Mouse (Mus musculus) activated CD4-positive, CD25-positive, alpha-beta regulatory T cell, adult 9 weeks (primary cell): ENCODE results near the gene Fcmr. TPM values are rescaled to one million over a fixed set of nuclear protein-coding genes. Genes with fewer than 3 reads are reported as not detected.

Experiments used
- polyA plus RNA-seq: library from polyadenylated mRNA; unstranded; fragments of 100-300 nt; shearing (Covaris generic); gene quantifications from one replicate; pipeline ENCODE4 v1.2.1, GENCODE M21; 2017

Fcmr gene
- 4.7 TPM for polyA plus RNA-seq

GRCm38 (mm10) chr1:130865541-130866221 is at the start of gene Fcmr:
TSS of gene Fcmr (plus strand) at chr1:130865669.

DNA sequence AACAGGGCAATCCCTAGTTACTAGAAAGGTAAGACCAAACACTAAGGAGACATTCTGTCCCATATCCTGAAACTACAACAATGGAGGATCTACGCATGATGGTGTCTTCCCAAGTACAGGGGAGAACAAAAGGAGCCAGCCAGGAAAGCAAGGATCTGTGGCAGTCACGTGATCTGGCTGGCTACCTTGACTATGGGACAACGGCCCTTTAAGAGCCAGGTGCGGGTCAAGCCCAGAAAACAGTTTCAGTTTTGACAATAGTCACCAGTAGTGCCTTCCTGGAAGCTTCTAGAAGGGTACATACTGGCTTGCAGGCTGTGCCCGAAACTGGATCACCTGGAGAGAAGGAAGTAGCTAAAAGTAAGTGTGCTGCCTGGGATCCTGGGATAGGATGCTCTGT is 39.0 kb upstream of the Fcmr start, which contains the start of gene Pigr:
Gene Pigr, plus strand, starts transcription at position 237 of the 400 bp plus-strand sequence.

DNA sequence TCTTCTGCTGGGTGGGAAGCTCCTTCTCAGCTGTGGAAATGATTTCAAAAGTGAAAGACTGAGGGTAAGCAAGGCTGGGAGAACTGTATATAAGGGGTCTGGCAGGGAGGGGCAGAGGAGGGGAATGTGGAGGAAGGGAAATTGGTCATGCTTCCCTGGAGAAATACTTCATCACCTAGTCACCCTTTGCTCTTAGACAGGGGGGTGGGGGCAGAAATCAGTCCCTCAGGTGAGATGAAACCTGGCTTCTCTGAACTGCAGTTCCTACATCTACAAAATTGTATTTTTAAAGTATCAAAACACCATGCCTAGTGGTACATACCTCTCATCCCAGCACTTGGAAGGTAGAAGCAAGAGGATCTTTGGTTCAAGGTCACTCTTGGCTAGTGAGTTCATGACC is 21.9 kb downstream of the Fcmr start, which contains the start of gene Il24:
Gene Il24, minus strand, starts transcription at position 101 of the 400 bp plus-strand sequence.

DNA sequence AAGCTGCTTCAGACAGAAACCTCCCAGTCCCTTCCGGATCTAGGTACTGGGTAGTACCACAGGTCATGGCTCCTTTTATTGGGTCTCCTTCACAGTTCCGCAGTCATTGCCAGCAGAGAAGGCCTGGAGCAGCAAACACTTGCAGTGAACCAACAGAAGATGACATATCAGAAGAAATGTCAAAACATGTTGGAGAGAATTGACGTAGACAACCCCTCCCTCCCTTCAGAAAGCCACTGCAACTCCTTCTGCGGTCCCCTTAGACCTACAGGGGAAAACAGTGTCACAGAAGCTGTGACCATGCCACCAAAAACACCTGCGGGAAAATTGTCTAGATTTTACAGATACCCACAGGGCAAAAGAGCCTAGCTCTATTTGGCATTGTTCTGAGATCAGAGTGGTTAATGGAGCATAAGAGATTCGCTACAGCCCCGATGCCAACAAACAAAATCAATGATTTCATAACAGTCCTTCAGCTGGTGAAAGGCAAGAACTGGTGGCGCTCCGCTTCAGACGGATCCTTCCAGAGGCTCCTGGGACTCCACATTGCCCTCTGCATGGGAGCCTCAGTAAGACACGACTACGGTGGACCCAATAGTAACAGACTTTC is 46.0 kb downstream of the Fcmr start, which contains the start of gene Il20:
Gene Il20, minus strand, starts transcription at position 51 of the 610 bp plus-strand sequence.

Other genes with a start within 250 kb of the Fcmr start
- not detected for gene Zp3r, start 236.0 kb upstream of the Fcmr start, polyA plus RNA-seq
- not detected for gene C4bp, start 204.0 kb upstream of the Fcmr start, polyA plus RNA-seq
- gene Gm29427, start 149.9 kb upstream of the Fcmr start, polyA plus RNA-seq = not detected
- 5.8 TPM for gene Yod1, start 148.3 kb upstream of the Fcmr start, polyA plus RNA-seq
- 4.9 TPM for gene Pfkfb2, start 136.4 kb upstream of the Fcmr start, polyA plus RNA-seq
- gene AA986860, start 133.7 kb upstream of the Fcmr start, polyA plus RNA-seq = 0.45 TPM
- gene Fcamr, start 64.8 kb upstream of the Fcmr start, polyA plus RNA-seq = 0.32 TPM
- gene Pigr, start 39.0 kb upstream of the Fcmr start, polyA plus RNA-seq = 0.26 TPM
- not detected for gene Il24, start 21.8 kb downstream of the Fcmr start, polyA plus RNA-seq
- not detected for gene Il20, start 45.8 kb downstream of the Fcmr start, polyA plus RNA-seq
- not detected for gene Il19, start 74.4 kb downstream of the Fcmr start, polyA plus RNA-seq
- gene Il10, start 154.2 kb downstream of the Fcmr start, polyA plus RNA-seq = 6.0 TPM
- gene Mapkapk2, start 232.2 kb downstream of the Fcmr start, polyA plus RNA-seq = 6.5 TPM